Mouse (Mus musculus) heart, embryonic 12.5 days (tissue): ENCODE measurements around the gene Smpdl3a. TPM values are rescaled to one million over a fixed set of nuclear protein-coding genes. Genes with fewer than 3 reads are reported as not detected.

Source experiments
- ATAC-seq: fragments of 200-750 bp; cut with Nextera tagmentation; 2 replicates; pipeline ENCODE4 v1.8.0; 2017; ENCODE audit warnings: moderate TSS enrichment, moderate library complexity; ENCODE audit not compliant: insufficient number of reproducible peaks, low FRiP score
- H3K27ac ChIP-seq: fragments of 300-500 bp; sonication (generic); 2 replicates; pipeline ENCODE4 v1.5.1; 2016; ENCODE audit warnings: mild to moderate bottlenecking, moderate library complexity; ENCODE audit not compliant: poor library complexity, severe bottlenecking
- H3K27me3 ChIP-seq: fragments of 300-500 bp; sonication (generic); replicated peaks from 2 replicates; pipeline ENCODE4 v1.6.1; 2016; ENCODE audit warnings: mild to moderate bottlenecking, moderate library complexity
- H3K36me3 ChIP-seq: fragments of 300-500 bp; sonication (generic); 2 replicates; pipeline ENCODE4 v1.6.1; 2016; ENCODE audit warnings: mild to moderate bottlenecking, moderate library complexity
- H3K4me1 ChIP-seq: fragments of 300-500 bp; sonication (generic); replicated peaks from 2 replicates; pipeline ENCODE4 v1.6.1; 2016; ENCODE audit warnings: mild to moderate bottlenecking
- H3K4me2 ChIP-seq: fragments of 300-500 bp; sonication (generic); 2 replicates; pipeline ENCODE4 v1.6.1; 2016; ENCODE audit warnings: mild to moderate bottlenecking, moderate library complexity
- H3K4me3 ChIP-seq: fragments of 300-500 bp; sonication (generic); 2 replicates; pipeline ENCODE4 v1.5.1; 2016; ENCODE audit warnings: mild to moderate bottlenecking
- H3K9ac ChIP-seq: fragments of 300-500 bp; sonication (generic); 2 replicates; pipeline ENCODE4 v1.6.1; 2016; ENCODE audit warnings: mild to moderate bottlenecking, moderate library complexity
- H3K9me3 ChIP-seq: fragments of 300-500 bp; sonication (generic); replicated peaks from 2 replicates; pipeline ENCODE4 v1.6.1; 2016; ENCODE audit warnings: mild to moderate bottlenecking, moderate library complexity
- WGBS: fragments of 180-500 bp; shearing (Covaris S2); methylation state at CpG from one replicate; pipeline ENCODE4 v1.1.7; 2016; 5-methylcytosine and 5-hydroxymethylcytosine counted together
- polyA plus RNA-seq: library from polyadenylated mRNA; unstranded; fragments of >200 nt; fragmentation: Nextera tagmentation; extraction: Ambion mirVana; gene quantifications from 2 replicates; pipeline ENCODE4 v1.2.1, GENCODE M21; 2016

The Smpdl3a gene
- polyA plus RNA-seq, result 25.2 and 26.4 TPM in 2 replicates

- Histone ChIP-seq H3K4me1 (peaks cover 10% of the 10 kb centered on the region), H3K4me3 (peak within 1 kb of the TSS; percentile 86), H3K36me3 (no peaks in the 10 kb centered on the region), H3K27me3 (no peaks in the 10 kb centered on the region), H3K9me3 (no peaks in the 10 kb centered on the region), H3K9ac (peak within 1 kb of the TSS; percentile 87), H3K4me2 (peak within 1 kb of the TSS; percentile 81), H3K27ac (peak within 1 kb of the TSS; percentile 57; the same call in 1 of the 2 replicates)
- no peak for ATAC-seq
- 71% methylated on average over 7 of the region's 7 CpGs for WGBS
These were observed at the start of gene Smpdl3a for GRCm38 (mm10) chr10:57794018-57794417. Gene Smpdl3a, plus strand, starts transcription at chr10:57794335.

- H3K9ac ChIP-seq, result no peak overlapping the region
- H3K9me3 ChIP-seq, result no peaks in the 10 kb centered on the region
- no peak overlapping the region for H3K4me2 ChIP-seq
- H3K4me3 ChIP-seq, result no peak overlapping the region
- H3K4me1 ChIP-seq, result no peaks in the 10 kb centered on the region
- H3K27me3 ChIP-seq, result no peaks in the 10 kb centered on the region
- no peak overlapping the region for H3K27ac ChIP-seq
- ATAC-seq, result no peak
- H3K36me3 ChIP-seq, result no peaks in the 10 kb centered on the region
These were observed 48.7 kb upstream of the Smpdl3a start for GRCm38 (mm10) chr10:57745452-57745851.

- no peak overlapping the region for H3K4me2 ChIP-seq
- no peak overlapping the region for H3K9ac ChIP-seq
- H3K27ac ChIP-seq, result no peak overlapping the region
- ATAC-seq, result no peak
- H3K4me1 ChIP-seq, result no peaks in the 10 kb centered on the region
- no peaks in the 10 kb centered on the region for H3K9me3 ChIP-seq
- H3K27me3 ChIP-seq, result no peaks in the 10 kb centered on the region
- H3K36me3 ChIP-seq, result no peaks in the 10 kb centered on the region
- no peak overlapping the region for H3K4me3 ChIP-seq
These were observed 47.0 kb upstream of the Smpdl3a start for GRCm38 (mm10) chr10:57747127-57747526.

GRCm38 (mm10) chr10:57753343-57753742, 40.8 kb upstream of the Smpdl3a start:
- H3K36me3 ChIP-seq, result no peaks in the 10 kb centered on the region
- no peaks in the 10 kb centered on the region for H3K27me3 ChIP-seq
- H3K9ac ChIP-seq, result no peak overlapping the region
- no peaks in the 10 kb centered on the region for H3K4me1 ChIP-seq
- WGBS, result 72% methylated on average over 1 of the region's 1 CpGs
- H3K9me3 ChIP-seq, result no peaks in the 10 kb centered on the region
- no peak overlapping the region for H3K4me3 ChIP-seq
- no peak overlapping the region for H3K4me2 ChIP-seq
- ATAC-seq, result no peak
- H3K27ac ChIP-seq, result no peak overlapping the region

- no peaks in the 10 kb centered on the region for H3K9me3 ChIP-seq
- H3K4me3 ChIP-seq, result no peak overlapping the region
- no peaks in the 10 kb centered on the region for H3K36me3 ChIP-seq
- no peak overlapping the region for H3K27ac ChIP-seq
- ATAC-seq, result no peak
- H3K27me3 ChIP-seq, result no peaks in the 10 kb centered on the region
- H3K4me2 ChIP-seq, result no peak overlapping the region
- no peak overlapping the region for H3K9ac ChIP-seq
- H3K4me1 ChIP-seq, result no peaks in the 10 kb centered on the region
- 84% methylated on average over 2 of the region's 2 CpGs for WGBS
These were observed 38.9 kb upstream of the Smpdl3a start for GRCm38 (mm10) chr10:57755201-57755736.

- no peak for ATAC-seq
- Histone ChIP-seq H3K27me3 (no peaks in the 10 kb centered on the region), H3K36me3 (no peaks in the 10 kb centered on the region), H3K4me1 (no peaks in the 10 kb centered on the region), H3K27ac (no peak overlapping the region), H3K4me2 (no peak overlapping the region), H3K9me3 (no peaks in the 10 kb centered on the region), H3K9ac (no peak overlapping the region), H3K4me3 (no peak overlapping the region)
- WGBS, result 82% methylated on average over 2 of the region's 2 CpGs
These were observed 35.1 kb upstream of the Smpdl3a start for GRCm38 (mm10) chr10:57758999-57759398.

GRCm38 (mm10) chr10:57760694-57761093, 33.4 kb upstream of the Smpdl3a start:
- Histone ChIP-seq H3K9ac (no peak overlapping the region), H3K27me3 (no peaks in the 10 kb centered on the region), H3K9me3 (no peaks in the 10 kb centered on the region), H3K4me3 (no peak overlapping the region), H3K4me1 (no peaks in the 10 kb centered on the region), H3K27ac (no peak overlapping the region), H3K4me2 (no peak overlapping the region), H3K36me3 (no peaks in the 10 kb centered on the region)
- ATAC-seq, result no peak
- 51% methylated on average over 3 of the region's 3 CpGs for WGBS

- H3K4me1 ChIP-seq, result no peaks in the 10 kb centered on the region
- H3K27ac ChIP-seq, result no peak overlapping the region
- no peaks in the 10 kb centered on the region for H3K9me3 ChIP-seq
- no peak for ATAC-seq
- H3K4me2 ChIP-seq, result no peak overlapping the region
- WGBS, result 15% methylated on average over 1 of the region's 1 CpGs
- H3K4me3 ChIP-seq, result no peak overlapping the region
- H3K36me3 ChIP-seq, result no peaks in the 10 kb centered on the region
- H3K9ac ChIP-seq, result no peak overlapping the region
- no peaks in the 10 kb centered on the region for H3K27me3 ChIP-seq
These were observed 31.1 kb upstream of the Smpdl3a start for GRCm38 (mm10) chr10:57763044-57763443.

- Histone ChIP-seq H3K36me3 (no peaks in the 10 kb centered on the region), H3K9ac (no peak overlapping the region), H3K9me3 (no peaks in the 10 kb centered on the region), H3K27ac (no peak overlapping the region), H3K4me2 (no peak overlapping the region), H3K27me3 (no peaks in the 10 kb centered on the region), H3K4me1 (no peaks in the 10 kb centered on the region), H3K4me3 (no peak overlapping the region)
- ATAC-seq, result no peak
- 55% methylated on average over 12 of the region's 13 CpGs for WGBS
These were observed 10.6 kb upstream of the Smpdl3a start for GRCm38 (mm10) chr10:57783289-57784130.

GRCm38 (mm10) chr10:57784131-57784875, 9.8 kb upstream of the Smpdl3a start:
- ATAC-seq, result peak; percentile 53; the same call in 1 of the 2 replicates
- Histone ChIP-seq H3K4me2 (peak overlapping the region; percentile 45), H3K27me3 (no peaks in the 10 kb centered on the region), H3K9me3 (no peaks in the 10 kb centered on the region), H3K9ac (no peak overlapping the region), H3K4me3 (no peak overlapping the region), H3K27ac (no peak overlapping the region), H3K36me3 (no peaks in the 10 kb centered on the region), H3K4me1 (no peaks in the 10 kb centered on the region)
- WGBS, result 24% methylated on average over 7 of the region's 7 CpGs

GRCm38 (mm10) chr10:57784876-57785150, 9.3 kb upstream of the Smpdl3a start, which contains the start of gene Fabp7:
Gene Fabp7, plus strand, starts transcription at chr10:57784881.
- Histone ChIP-seq H3K4me3 (no peak within 1 kb of the TSS), H3K4me1 (no peaks in the 10 kb centered on the region), H3K36me3 (no peaks in the 10 kb centered on the region), H3K4me2 (peak within 1 kb of the TSS; percentile 45), H3K27ac (no peak within 1 kb of the TSS), H3K9me3 (no peaks in the 10 kb centered on the region), H3K9ac (no peak within 1 kb of the TSS), H3K27me3 (no peaks in the 10 kb centered on the region)
- 27% methylated on average over 7 of the region's 7 CpGs for WGBS
- ATAC-seq, result no peak
